Mouse (Mus musculus) yolk sac, embryonic 10.5 days (tissue): ENCODE results near the gene Clptm1l.

Experiments
- DNase-seq: peaks from one replicate; pipeline ENCODE4 v3.0.0-alpha.2; 2017; ENCODE audit warnings: low spot score

Gene Clptm1l

DNA sequence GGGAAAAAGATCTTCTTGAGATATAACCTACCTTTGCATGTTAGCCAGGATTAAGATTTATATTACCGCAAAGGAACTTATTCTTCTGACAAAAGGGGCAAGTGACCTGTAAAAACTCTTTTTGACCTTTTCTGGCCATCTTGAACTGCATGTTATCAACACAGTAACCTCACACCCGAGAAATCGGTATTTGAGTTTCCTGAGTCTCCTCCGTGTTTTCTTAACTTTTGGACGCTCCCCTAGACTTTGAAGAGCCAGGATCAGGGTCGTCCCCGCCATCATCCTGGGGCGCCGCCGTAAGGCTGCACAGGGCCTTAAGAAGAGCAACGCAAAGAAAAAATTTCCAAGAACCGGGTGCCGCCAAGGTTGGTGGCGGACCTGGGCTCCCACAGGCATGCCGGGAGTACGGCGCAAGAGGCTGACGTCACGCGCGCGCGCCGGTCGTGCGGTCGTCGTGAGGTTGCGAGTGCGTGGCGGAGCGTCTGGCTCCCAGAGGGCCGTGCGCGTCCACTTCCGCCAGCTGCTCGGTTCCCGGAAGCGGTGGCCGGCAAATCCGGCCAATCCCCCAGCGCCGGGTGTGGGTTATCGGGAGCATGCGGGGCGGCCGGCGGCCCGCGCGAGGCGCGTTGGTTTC lies at the start of gene Clptm1l:
TSS of gene Clptm1l (plus strand) at position 485 of the 634 bp plus-strand sequence.
- peak; percentile 95 for DNase-seq

DNA sequence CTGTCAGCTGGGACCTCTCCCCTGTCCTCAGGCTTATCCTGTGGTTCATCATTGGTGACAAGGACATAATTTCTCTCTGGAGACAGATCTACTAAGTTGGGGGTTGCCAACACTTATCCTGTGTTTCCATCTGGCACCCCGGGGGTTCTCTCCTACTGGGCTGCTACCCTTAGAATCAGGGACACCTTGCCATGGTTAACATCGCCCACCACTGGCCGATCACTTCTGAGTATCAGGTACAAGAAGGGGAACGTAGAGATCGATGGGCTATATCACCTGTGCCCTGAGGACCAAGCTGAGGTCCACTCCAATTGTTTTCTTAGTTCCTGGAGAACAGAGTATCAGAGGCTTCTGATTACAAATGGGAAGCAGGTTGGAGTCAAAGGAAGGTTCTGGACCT lies 39.6 kb upstream of the Clptm1l start:
- DNase-seq: no peak

- DNase-seq: no peak
Measured at GRCm38 (mm10) chr13:73575051-73575450, 28.8 kb upstream of the Clptm1l start.

DNA sequence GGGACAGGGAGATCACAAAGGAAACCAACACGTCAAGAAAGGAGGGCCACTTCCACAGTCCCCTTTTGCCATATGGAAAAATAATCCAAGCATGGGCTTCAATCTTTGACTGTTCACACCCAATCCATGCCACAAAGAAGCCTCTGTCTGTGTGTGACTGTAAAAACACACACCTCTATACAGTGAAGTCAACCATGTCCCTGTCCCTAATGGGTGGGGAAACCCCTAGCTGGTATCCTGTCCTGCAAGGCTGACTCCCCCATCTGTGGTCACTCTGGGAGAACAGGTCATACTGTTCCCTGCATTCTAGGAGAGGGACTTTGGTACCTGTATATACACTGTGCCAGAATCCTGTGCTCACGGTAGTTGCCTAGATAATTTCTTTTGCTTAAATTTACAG lies 26.5 kb upstream of the Clptm1l start:
- DNase-seq: no peak

DNA sequence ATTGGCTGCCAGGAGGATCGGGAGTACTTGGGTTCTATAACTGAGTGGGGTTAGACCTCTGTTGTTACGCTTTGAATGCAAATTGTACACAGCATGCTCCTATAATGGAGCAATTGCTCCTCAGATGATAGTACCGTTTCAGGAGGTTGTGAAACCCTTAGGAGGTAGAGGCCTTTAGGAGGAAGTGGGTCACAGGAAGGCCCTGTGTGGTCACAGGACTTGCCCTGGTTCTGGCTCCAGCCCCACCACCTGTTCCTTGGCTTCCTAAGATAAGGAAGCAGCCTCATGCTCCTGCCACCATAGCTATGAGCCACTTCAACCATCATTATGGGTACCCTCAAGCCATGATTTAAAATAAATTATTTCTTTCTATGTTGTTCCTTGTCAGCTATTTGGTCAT lies 12.3 kb upstream of the Clptm1l start:
- no peak for DNase-seq

GRCm38 (mm10) chr13:73592546-73592945 lies 11.3 kb upstream of the Clptm1l start:
- no peak for DNase-seq

DNA sequence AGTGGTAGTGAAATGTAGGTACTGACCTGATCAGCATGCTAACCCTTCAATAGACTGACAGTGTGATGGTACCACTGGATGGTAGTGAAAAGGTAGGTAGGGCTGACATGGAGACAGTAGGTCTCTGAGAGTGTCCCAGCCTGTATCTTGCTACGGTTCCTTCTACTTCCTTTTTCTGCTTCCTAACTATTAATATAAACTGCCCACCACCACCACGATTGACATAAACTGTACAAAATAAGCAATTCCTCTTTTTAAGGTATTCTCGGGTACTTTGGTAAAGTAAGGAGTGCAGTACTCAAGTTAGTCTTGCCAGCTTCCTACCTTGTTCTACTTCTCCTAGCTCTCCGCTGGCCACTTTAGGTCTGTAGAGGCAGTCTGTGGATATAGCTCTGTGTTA lies 7.5 kb upstream of the Clptm1l start:
- no peak for DNase-seq

- DNase-seq: no peak
Measured at GRCm38 (mm10) chr13:73600217-73600616, 3.6 kb upstream of the Clptm1l start.

DNA sequence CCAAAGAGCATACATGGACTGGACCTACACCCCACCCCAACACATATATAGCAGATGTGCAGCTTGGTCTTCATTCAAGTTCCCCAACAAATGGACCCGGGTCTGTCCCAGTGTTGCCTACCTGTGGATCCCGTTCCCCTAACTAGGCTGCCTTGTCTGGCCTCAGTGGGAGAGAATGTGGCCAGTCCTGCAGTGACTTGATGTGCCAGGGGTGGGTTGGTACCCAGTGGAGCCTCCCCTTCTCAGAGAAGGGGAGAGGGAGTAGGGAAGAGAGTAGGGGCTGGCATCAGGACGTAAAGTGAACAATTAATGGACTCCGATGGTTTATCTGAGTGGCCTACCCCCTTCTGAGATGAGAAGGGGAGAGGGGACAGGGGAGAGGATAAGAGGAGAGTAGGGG lies 760 bp upstream of the Clptm1l start:
- no peak for DNase-seq

GRCm38 (mm10) chr13:73604156-73604957 lies 551 bp downstream of the Clptm1l start:
- peak; percentile 26 for DNase-seq

GRCm38 (mm10) chr13:73618406-73618805 lies 14.6 kb downstream of the Clptm1l start:
- no peak for DNase-seq

GRCm38 (mm10) chr13:73620637-73621036 lies 16.8 kb downstream of the Clptm1l start:
- no peak for DNase-seq

DNA sequence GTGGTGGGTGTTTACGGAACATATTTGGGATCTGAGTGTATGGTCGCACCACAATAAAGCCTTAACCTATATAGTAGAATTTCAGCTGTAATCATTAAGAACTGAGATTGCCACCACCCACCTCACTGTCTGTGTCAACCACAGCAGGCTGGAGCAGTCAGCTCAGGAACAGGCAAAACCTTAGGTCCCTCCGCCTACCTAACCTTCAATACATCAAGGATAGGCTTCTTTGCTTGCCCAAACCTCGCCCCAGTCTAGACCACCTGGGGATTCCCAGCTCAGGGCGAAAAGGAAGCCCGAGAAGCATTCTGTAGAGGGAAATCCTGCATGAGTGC lies 22.6 kb downstream of the Clptm1l start:
- no peak for DNase-seq

DNA sequence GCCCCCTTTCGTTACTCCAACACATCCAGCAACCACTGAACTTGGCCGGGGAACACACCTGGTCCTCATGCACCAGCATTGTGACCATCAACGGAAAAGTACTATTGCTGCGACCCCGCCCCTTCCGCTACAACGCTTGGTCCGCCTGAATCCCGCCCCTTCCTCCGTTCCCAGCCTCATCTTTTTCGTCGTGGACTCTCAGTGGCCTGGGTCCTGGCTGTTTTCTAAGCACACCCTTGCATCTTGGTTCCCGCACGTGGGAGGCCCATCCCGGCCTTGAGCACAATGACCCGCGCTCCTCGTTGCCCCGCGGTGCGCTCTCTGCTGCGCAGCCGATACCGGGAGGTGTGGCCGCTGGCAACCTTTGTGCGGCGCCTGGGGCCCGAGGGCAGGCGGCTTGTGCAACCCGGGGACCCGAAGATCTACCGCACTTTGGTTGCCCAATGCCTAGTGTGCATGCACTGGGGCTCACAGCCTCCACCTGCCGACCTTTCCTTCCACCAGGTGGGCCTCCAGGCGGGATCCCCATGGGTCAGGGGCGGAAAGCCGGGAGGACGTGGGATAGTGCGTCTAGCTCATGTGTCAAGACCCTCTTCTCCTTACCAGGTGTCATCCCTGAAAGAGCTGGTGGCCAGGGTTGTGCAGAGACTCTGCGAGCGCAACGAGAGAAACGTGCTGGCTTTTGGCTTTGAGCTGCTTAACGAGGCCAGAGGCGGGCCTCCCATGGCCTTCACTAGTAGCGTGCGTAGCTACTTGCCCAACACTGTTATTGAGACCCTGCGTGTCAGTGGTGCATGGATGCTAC lies 23.1 kb downstream of the Clptm1l start, which contains the start of gene Tert:
TSS of gene Tert (plus strand) at position 167 of the 805 bp plus-strand sequence.
- peak; percentile 68 for DNase-seq

- no peak for DNase-seq
Measured at GRCm38 (mm10) chr13:73628586-73629113, 24.8 kb downstream of the Clptm1l start.

DNA sequence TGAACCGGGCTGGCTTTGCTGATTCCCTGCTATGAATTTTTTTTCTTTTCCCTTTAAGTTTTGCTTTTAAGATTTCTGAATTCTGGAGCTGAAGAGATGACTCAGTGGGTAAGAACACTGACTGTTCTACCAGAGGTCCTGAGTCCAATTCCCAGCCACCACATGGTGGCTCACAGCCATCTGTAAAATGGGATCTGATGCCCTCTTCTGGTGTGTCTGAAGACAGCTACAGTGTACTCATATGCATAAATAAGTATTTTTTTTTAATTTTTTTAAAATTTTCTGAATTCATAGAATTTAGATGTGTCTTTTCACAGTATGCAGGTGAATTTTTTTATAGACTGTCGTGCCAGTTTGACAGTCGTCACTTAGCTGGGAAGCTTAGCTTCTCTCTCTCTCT lies 28.0 kb downstream of the Clptm1l start:
- DNase-seq: no peak

DNA sequence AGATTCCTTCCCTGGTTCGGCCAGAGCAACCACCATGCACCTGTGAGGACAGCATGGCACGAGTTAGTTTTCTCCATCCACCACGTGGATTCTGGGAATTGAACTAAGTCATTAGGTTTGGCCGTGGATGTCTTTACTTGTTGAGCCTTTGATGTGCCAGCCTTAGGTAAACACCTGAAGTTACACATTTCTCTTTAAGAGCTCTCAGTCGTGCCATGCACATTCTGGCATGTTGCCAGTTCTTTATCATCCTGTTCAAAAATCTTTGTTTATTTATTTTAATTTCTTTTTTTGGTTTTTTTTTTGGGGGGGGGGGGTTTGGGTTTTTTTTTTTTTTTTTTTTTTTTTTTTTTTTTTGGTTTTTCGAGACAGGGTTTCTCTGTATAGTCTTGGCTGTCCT lies 34.0 kb downstream of the Clptm1l start:
- no peak for DNase-seq

DNA sequence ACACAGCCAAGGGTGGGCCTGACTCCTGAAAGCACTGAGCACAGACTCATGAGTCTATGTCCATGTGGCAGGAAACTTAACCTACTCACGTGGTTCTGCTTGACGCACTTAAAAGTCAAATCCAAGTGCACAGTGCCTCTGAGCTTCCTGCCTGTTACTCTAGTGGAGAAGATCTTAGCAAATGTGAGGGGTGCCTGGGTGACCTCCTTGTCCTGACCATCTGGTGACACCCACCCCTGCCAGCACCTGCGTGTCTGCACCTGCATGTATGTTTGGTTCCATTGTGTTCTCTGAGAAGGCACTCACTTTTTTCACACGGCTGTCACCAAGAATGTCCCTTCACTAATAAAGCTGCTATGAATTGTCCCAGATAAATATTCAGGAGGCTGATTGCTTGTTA lies 37.5 kb downstream of the Clptm1l start:
- DNase-seq: no peak

GRCm38 (mm10) chr13:73646397-73647087 lies 42.7 kb downstream of the Clptm1l start:
- peak; percentile 66 for DNase-seq

GRCm38 (mm10) chr13:73653266-73653665 lies 49.5 kb downstream of the Clptm1l start:
- DNase-seq: no peak

DNA sequence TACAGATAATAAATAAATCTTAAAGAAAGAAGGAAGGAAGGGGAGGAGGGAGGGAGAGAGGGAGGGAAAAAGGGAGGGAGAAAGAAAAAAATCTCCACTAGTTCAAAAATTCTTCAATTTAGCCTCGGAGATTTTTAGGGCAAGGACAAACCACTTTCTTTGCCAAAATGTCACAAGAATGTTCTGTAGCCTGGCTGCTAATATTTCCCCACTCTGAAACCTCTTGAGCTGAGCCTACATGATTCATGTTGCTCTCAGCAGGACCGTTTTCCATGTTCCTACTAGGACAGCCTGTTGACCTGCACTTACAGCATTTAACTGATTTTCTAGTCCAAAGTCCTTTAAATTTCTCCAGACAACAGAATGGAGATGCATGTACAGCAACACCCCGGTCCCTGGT lies 51.2 kb downstream of the Clptm1l start:
- DNase-seq: no peak

DNA sequence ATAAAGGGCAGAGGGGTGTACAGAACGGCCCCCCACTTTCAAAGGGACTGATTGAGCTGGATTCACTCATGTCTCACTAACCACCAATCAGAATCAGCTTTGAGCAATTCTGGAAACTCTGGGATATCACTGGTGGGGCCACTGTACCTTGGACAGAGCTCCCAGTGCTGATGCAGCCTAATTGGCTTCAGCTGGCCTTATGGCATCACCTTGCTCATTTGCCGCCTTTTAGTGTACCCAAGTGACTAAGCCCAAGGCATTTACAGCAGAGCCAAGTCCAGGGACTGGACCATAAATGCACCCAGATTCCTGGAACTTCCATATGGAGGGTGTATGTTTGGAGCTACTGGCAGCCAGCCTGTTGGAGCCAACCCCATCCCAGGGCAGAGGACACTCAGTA lies 55.1 kb downstream of the Clptm1l start:
- no peak for DNase-seq
